Comparison of ENCODE assay signal across 23 mouse cellular contexts in the genomic region with DNA sequence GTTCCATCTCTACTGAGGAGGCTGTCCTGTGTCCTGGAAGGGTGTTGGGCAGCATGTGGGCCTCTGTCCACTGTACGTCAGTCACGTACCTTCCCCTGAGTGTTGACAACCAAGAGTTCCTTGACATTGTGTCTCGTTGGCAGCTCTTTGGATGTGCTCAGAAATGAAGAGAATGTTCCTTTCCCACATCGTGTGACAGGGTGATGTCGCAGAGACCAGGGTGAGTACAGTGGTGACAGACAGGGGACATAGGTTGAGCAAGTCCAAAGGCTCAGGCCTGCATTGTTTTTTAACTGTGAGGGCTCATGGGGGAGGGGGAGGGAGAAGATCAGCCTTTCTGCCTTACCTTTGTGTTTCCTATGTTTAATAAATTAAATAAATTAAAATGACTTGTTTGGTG. TPM values are rescaled to one million over a fixed set of nuclear protein-coding genes. Genes with fewer than 3 reads are reported as not detected.
DNase-seq lines count a peak whose midpoint lies in the region; ATAC-seq and TF ChIP-seq lines count a peak whose summit lies in the region.
"Had no signal": no experiment of that assay in that cellular context is flagged by ENCODE, and none has a peak within 500 bp of the region (broad histone marks: within the 10 kb centered on the region; RNA-seq: fewer than 3 reads in every experiment).

No protein-coding gene starts in this region.

- no peak for TF ChIP-seq EP300 in liver, postnatal 0 days (IDR thresholded peaks at IDR 0.05; ENCODE audit: low read depth)

- H3K27me3 ChIP-seq in embryonic facial prominence, embryonic 15.5 days, result no peaks in the 10 kb centered on the region
- no peaks in the 10 kb centered on the region for H3K27me3 ChIP-seq in embryonic facial prominence, embryonic 10.5 days (replicated peaks; ENCODE audit: low read depth, poor library complexity, severe bottlenecking)
- no peaks in the 10 kb centered on the region for H3K27me3 ChIP-seq in heart, embryonic 15.5 days
- no peaks in the 10 kb centered on the region for H3K27me3 ChIP-seq in liver, postnatal 0 days (ENCODE audit: insufficient read depth, low read length)
- 0 out of 2 replicates have a peak, but pooled peaks cover 20% of the 10 kb centered on the region for H3K27me3 ChIP-seq in liver, embryonic 12.5 days (replicated peaks)
- H3K27me3 ChIP-seq in midbrain, embryonic 13.5 days, result no peaks in the 10 kb centered on the region
- no peaks in the 10 kb centered on the region for H3K27me3 ChIP-seq in midbrain, embryonic 15.5 days (replicated peaks)
- H3K27me3 ChIP-seq: embryonic facial prominence, embryonic 12.5 days had no signal

- no peak for TF ChIP-seq CTCF in liver, postnatal 0 days (IDR thresholded peaks at IDR 0.05; ENCODE audit: low read depth)

- H3K4me1 ChIP-seq in embryonic facial prominence, embryonic 15.5 days, result 0 out of 2 replicates have a peak, but pooled peaks cover 3% of the 10 kb centered on the region
- no peaks in the 10 kb centered on the region for H3K4me1 ChIP-seq in embryonic facial prominence, embryonic 10.5 days
- peaks cover 10% of the 10 kb centered on the region; the same call in 1 of the 2 replicates for H3K4me1 ChIP-seq in heart, embryonic 15.5 days (replicated peaks)
- no peaks in the 10 kb centered on the region; the same call in 1 of the 2 replicates for H3K4me1 ChIP-seq in liver, postnatal 0 days (ENCODE audit: insufficient read depth)
- no peaks in the 10 kb centered on the region for H3K4me1 ChIP-seq in liver, embryonic 12.5 days
- H3K4me1 ChIP-seq in midbrain, embryonic 13.5 days (replicated peaks), result no peaks in the 10 kb centered on the region
- peaks cover 3% of the 10 kb centered on the region; the same call in 1 of the 2 replicates for H3K4me1 ChIP-seq in midbrain, embryonic 15.5 days
- H3K4me1 ChIP-seq: embryonic facial prominence, embryonic 12.5 days; forebrain, embryonic 10.5 days had no signal

- H3K4me2 ChIP-seq in embryonic facial prominence, embryonic 15.5 days (replicated peaks), result no peak overlapping the region
- no peak overlapping the region for H3K4me2 ChIP-seq in heart, embryonic 15.5 days
- no peak overlapping the region for H3K4me2 ChIP-seq in liver, postnatal 0 days (ENCODE audit: low read depth, low read length)
- H3K4me2 ChIP-seq in liver, embryonic 12.5 days, result no peak overlapping the region
- no peak overlapping the region for H3K4me2 ChIP-seq in midbrain, embryonic 13.5 days (replicated peaks)
- no peak overlapping the region for H3K4me2 ChIP-seq in midbrain, embryonic 15.5 days
- H3K4me2 ChIP-seq: embryonic facial prominence, embryonic 12.5 days; forebrain, embryonic 12.5 days had no signal

- no peak for DNase-seq in embryonic facial prominence, embryonic 10.5 days (ENCODE audit: low spot score)
- DNase-seq in heart, adult 9 months (ENCODE audit: low spot score in 2 of 2), result no peak
- no peak for DNase-seq in liver, postnatal 0 days
- DNase-seq: adrenal gland, adult 2 months; adrenal gland, postnatal 10 days; adrenal gland, postnatal 25 days; cerebellum, adult 11-12 months; cerebellum, adult 2 months; cerebellum, adult 9-10 months; cerebellum, postnatal 14 days; cerebellum, postnatal 36 days; embryo, embryonic 11 days had no signal

- no peaks in the 10 kb centered on the region for H3K36me3 ChIP-seq in embryonic facial prominence, embryonic 15.5 days
- H3K36me3 ChIP-seq in embryonic facial prominence, embryonic 10.5 days (replicated peaks), result no peaks in the 10 kb centered on the region
- no peaks in the 10 kb centered on the region for H3K36me3 ChIP-seq in heart, embryonic 15.5 days
- no peaks in the 10 kb centered on the region for H3K36me3 ChIP-seq in liver, postnatal 0 days (replicated peaks; ENCODE audit: insufficient read depth, low read length)
- H3K36me3 ChIP-seq in liver, embryonic 12.5 days, result no peaks in the 10 kb centered on the region
- H3K36me3 ChIP-seq in midbrain, embryonic 13.5 days, result no peaks in the 10 kb centered on the region
- H3K36me3 ChIP-seq in midbrain, embryonic 15.5 days (replicated peaks), result no peaks in the 10 kb centered on the region
- H3K36me3 ChIP-seq: embryonic facial prominence, embryonic 12.5 days; forebrain, embryonic 10.5 days; forebrain, embryonic 12.5 days had no signal

- WGBS in embryonic facial prominence, embryonic 15.5 days, result 78% methylated on average over 5 of the region's 5 CpGs
- 84% methylated on average over 5 of the region's 5 CpGs for WGBS in embryonic facial prominence, embryonic 10.5 days
- 53% methylated on average over 5 of the region's 5 CpGs for WGBS in heart, embryonic 15.5 days
- 66% methylated on average over 5 of the region's 5 CpGs for WGBS in liver, postnatal 0 days (ENCODE audit: insufficient replicate concordance)
- 66% methylated on average over 5 of the region's 5 CpGs for WGBS in liver, embryonic 12.5 days (ENCODE audit: insufficient replicate concordance)
- WGBS in midbrain, embryonic 13.5 days, result 87% methylated on average over 5 of the region's 5 CpGs
- 92% methylated on average over 5 of the region's 5 CpGs for WGBS in midbrain, embryonic 15.5 days

- no peaks in the 10 kb centered on the region for H3K9me3 ChIP-seq in embryonic facial prominence, embryonic 15.5 days (replicated peaks)
- H3K9me3 ChIP-seq in embryonic facial prominence, embryonic 10.5 days, result no peaks in the 10 kb centered on the region
- no peaks in the 10 kb centered on the region for H3K9me3 ChIP-seq in heart, embryonic 15.5 days (replicated peaks)
- no peaks in the 10 kb centered on the region for H3K9me3 ChIP-seq in liver, postnatal 0 days (ENCODE audit: low read length)
- no peaks in the 10 kb centered on the region for H3K9me3 ChIP-seq in liver, embryonic 12.5 days (replicated peaks)
- no peaks in the 10 kb centered on the region for H3K9me3 ChIP-seq in midbrain, embryonic 13.5 days
- H3K9me3 ChIP-seq in midbrain, embryonic 15.5 days, result no peaks in the 10 kb centered on the region
- H3K9me3 ChIP-seq: embryonic facial prominence, embryonic 12.5 days; forebrain, embryonic 10.5 days had no signal

- H3K27ac ChIP-seq in embryonic facial prominence, embryonic 15.5 days (replicated peaks), result no peak overlapping the region
- H3K27ac ChIP-seq in embryonic facial prominence, embryonic 10.5 days (replicated peaks), result no peak overlapping the region
- no peak overlapping the region for H3K27ac ChIP-seq in heart, embryonic 15.5 days
- H3K27ac ChIP-seq in liver, postnatal 0 days (ENCODE audit: low read depth), result no peak overlapping the region
- no peak overlapping the region for H3K27ac ChIP-seq in liver, embryonic 12.5 days
- no peak overlapping the region for H3K27ac ChIP-seq in midbrain, embryonic 13.5 days
- no peak overlapping the region for H3K27ac ChIP-seq in midbrain, embryonic 15.5 days
- H3K27ac ChIP-seq: embryonic facial prominence, embryonic 12.5 days; forebrain, embryonic 10.5 days; forebrain, embryonic 12.5 days had no signal

- 0 out of 2 replicates have a peak, but pooled peaks have one; percentile 29 for ATAC-seq in embryonic facial prominence, embryonic 15.5 days (ENCODE audit: insufficient number of reproducible peaks, low FRiP score, low TSS enrichment, low read depth)
- ATAC-seq in heart, embryonic 15.5 days (replicated peaks; ENCODE audit: insufficient number of reproducible peaks, insufficient read depth, low FRiP score, low read depth), result 0 out of 2 replicates have a peak, but pooled peaks have one; percentile 25
- ATAC-seq in liver, postnatal 0 days, result peak; percentile 54
- no peak for ATAC-seq in liver, embryonic 12.5 days
- peak; percentile 28; the same call in 1 of the 2 replicates for ATAC-seq in midbrain, embryonic 13.5 days
- no peak for ATAC-seq in midbrain, embryonic 15.5 days (replicated peaks)
- ATAC-seq: forebrain, embryonic 14.5 days; forebrain, embryonic 16.5 days had no signal

- no peak overlapping the region for H3K9ac ChIP-seq in embryonic facial prominence, embryonic 15.5 days
- no peak overlapping the region for H3K9ac ChIP-seq in heart, embryonic 15.5 days
- H3K9ac ChIP-seq in liver, postnatal 0 days (replicated peaks), result no peak overlapping the region
- H3K9ac ChIP-seq in liver, embryonic 12.5 days, result no peak overlapping the region
- no peak overlapping the region for H3K9ac ChIP-seq in midbrain, embryonic 13.5 days (replicated peaks)
- H3K9ac ChIP-seq in midbrain, embryonic 15.5 days, result no peak overlapping the region
- H3K9ac ChIP-seq: embryonic facial prominence, embryonic 12.5 days; forebrain, embryonic 12.5 days had no signal

- H3K4me3 ChIP-seq in embryonic facial prominence, embryonic 15.5 days (replicated peaks), result no peak overlapping the region
- no peak overlapping the region for H3K4me3 ChIP-seq in embryonic facial prominence, embryonic 10.5 days
- no peak overlapping the region for H3K4me3 ChIP-seq in heart, embryonic 15.5 days
- no peak overlapping the region for H3K4me3 ChIP-seq in liver, postnatal 0 days (ENCODE audit: low read depth, low read length)
- no peak overlapping the region for H3K4me3 ChIP-seq in liver, embryonic 12.5 days
- no peak overlapping the region for H3K4me3 ChIP-seq in midbrain, embryonic 13.5 days (replicated peaks)
- H3K4me3 ChIP-seq in midbrain, embryonic 15.5 days, result no peak overlapping the region
- H3K4me3 ChIP-seq: embryonic facial prominence, embryonic 12.5 days; erythroblast, embryonic 14.5 days; forebrain, embryonic 10.5 days; forebrain, embryonic 12.5 days had no signal

RNA-seq across cellular contexts. Expression of gene Sfmbt2, which starts 54.0 kb away (rescaled TPM):
- polyA plus RNA-seq in embryonic facial prominence, embryonic 15.5 days (2015; fragmentation: Nextera tagmentation; extraction: Ambion mirVana), result 3.1 and 3.7 TPM in 2 replicates
- polyA plus RNA-seq in embryonic facial prominence, embryonic 10.5 days (2016; fragmentation: Nextera tagmentation; extraction: Ambion mirVana), result 1.3 and 1.5 TPM in 2 replicates
- polyA plus RNA-seq in heart, embryonic 15.5 days (2015; fragmentation: Nextera tagmentation; extraction: Ambion mirVana), result 1.2 and 1.3 TPM in 2 replicates
- polyA plus RNA-seq in liver, postnatal 0 days (2015; fragmentation: Nextera tagmentation; extraction: Ambion mirVana), result 0.25 and 0.39 TPM in 2 replicates
- 0.68 and 1.1 TPM in 2 replicates for polyA plus RNA-seq in liver, embryonic 12.5 days (2016; fragmentation: Nextera tagmentation; extraction: Ambion mirVana)
- polyA plus RNA-seq in midbrain, embryonic 13.5 days (2015; fragmentation: Nextera tagmentation; extraction: Ambion mirVana), result 2.9 TPM in 2 replicates
- 5.2 and 6.3 TPM in 2 replicates for polyA plus RNA-seq in midbrain, embryonic 15.5 days (2015; fragmentation: Nextera tagmentation; extraction: Ambion mirVana)
- polyA plus RNA-seq: erythroblast, embryonic 14.5 days had no signal

Comparison
In these comparisons a context has a peak if more than half of its experiments do, and no peak if none do; other contexts are left out.
1. ATAC-seq: peak in embryonic facial prominence, embryonic 15.5 days (single experiment), heart, embryonic 15.5 days (single experiment), liver, postnatal 0 days (single experiment) and midbrain, embryonic 13.5 days (single experiment); none in liver, embryonic 12.5 days (single experiment) and midbrain, embryonic 15.5 days (single experiment).